Mouse (Mus musculus) lung, adult 2 months (tissue): ENCODE data around the gene Tead4.

ENCODE experiments used
- CTCF ChIP-seq: fragments of 200-500 bp; IDR thresholded peaks from 2 replicates; pipeline ENCODE4 v1.5.1; 2011; ENCODE audit warnings: mild to moderate bottlenecking, low read length, control low read depth; ENCODE audit not compliant: insufficient read depth
- POLR2A ChIP-seq: fragments of 200-500 bp; IDR thresholded peaks from 2 replicates; pipeline ENCODE4 v1.6.1; 2011; ENCODE audit warnings: low read depth, mild to moderate bottlenecking, control low read depth, low read length, borderline replicate concordance; ENCODE audit errors: extremely low read depth

DNA sequence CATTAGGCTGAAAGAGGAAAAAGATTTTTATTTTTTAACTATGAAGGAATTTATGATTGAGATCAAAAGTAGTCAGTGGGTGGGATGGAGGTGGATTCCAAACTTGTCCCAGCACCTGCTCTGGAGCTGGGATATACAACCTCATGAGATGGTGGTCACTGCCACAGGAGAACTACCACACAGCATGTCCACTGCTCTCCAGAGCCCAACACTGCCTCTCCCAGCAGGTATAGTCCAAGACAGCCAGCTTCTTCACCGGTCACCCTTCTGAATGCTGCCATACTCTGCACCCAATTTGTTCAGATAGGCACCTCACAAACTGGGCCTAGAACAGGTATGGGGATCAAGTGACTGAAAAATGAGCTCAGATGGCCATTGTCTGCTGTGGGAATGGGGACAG, 121.0 kb downstream of the Tead4 start:
- TF ChIP-seq CTCF: no peak
- TF ChIP-seq POLR2A: no peak
